ENCODE assay signal across 8 mouse cellular contexts in genomic region chr12:73708920-73709319, GRCm38 (mm10).
DNase-seq lines count a peak whose midpoint lies in the region; ATAC-seq and TF ChIP-seq lines count a peak whose summit lies in the region.

No protein-coding gene starts in this region.

- WGBS in hindbrain, embryonic 15.5 days: 31% methylated on average over 8 of the region's 8 CpGs

- H3K36me3 ChIP-seq in hindbrain, embryonic 15.5 days: no peaks in the 10 kb centered on the region

- intact Hi-C loops in left cerebral cortex, adult 2 months (cut with DNase I): loop anchor here (5.0 to 10.0 kb wide), 5 partner anchors 198 to 1686 kb away; partner anchors contain the start of genes Gm49321 and Snapc1

- H3K4me1 ChIP-seq in hindbrain, embryonic 15.5 days (replicated peaks): no peaks in the 10 kb centered on the region

- H3K9ac ChIP-seq in hindbrain, embryonic 15.5 days: no peak overlapping the region

- no peak overlapping the region for H3K27ac ChIP-seq in hindbrain, embryonic 15.5 days (replicated peaks)
- no peak overlapping the region for H3K27ac ChIP-seq in left cerebral cortex, adult 2 months

- DNase-seq in NIH3T3 (ENCODE audit: low read depth): peak; percentile 90
- peak; percentile 82 for DNase-seq in cerebellum, postnatal 14 days
- peak; percentile 37 to 44 for DNase-seq in gastrocnemius, adult 8-10 months (ENCODE audit: low spot score in 2 of 2)
- peak; percentile 40 to 51 for DNase-seq in left cerebral cortex, adult 2 months (ENCODE audit: extremely low spot score in 1 of 2, low spot score in 2 of 2)
- DNase-seq in right cerebral cortex, postnatal 14 days: peak; percentile 59

- no peak overlapping the region for H3K4me3 ChIP-seq in hindbrain, embryonic 15.5 days
- no peak overlapping the region for H3K4me3 ChIP-seq in left cerebral cortex, adult 2 months

- no peak overlapping the region for H3K4me2 ChIP-seq in hindbrain, embryonic 15.5 days

- H3K9me3 ChIP-seq in hindbrain, embryonic 15.5 days: no peaks in the 10 kb centered on the region

- ATAC-seq in hindbrain, embryonic 15.5 days (ENCODE audit: low FRiP score, low read depth): peak; percentile 75
- ATAC-seq in megakaryocyte progenitor cell, adult 5-6 weeks (replicated peaks; ENCODE audit: poor library complexity): peak; percentile 70
- ATAC-seq in megakaryocyte-erythroid progenitor cell, adult 5-6 weeks (replicated peaks; ENCODE audit: low FRiP score, low TSS enrichment, poor library complexity, severe bottlenecking): no peak

- peak; percentile 60 for TF ChIP-seq CTCF in left cerebral cortex, adult 2 months (IDR thresholded peaks at IDR 0.05)

- H3K27me3 ChIP-seq in hindbrain, embryonic 15.5 days: no peaks in the 10 kb centered on the region; the same call in 1 of the 2 replicates
